Comparison of ENCODE assay signal across 21 mouse cellular contexts in the genomic region with DNA sequence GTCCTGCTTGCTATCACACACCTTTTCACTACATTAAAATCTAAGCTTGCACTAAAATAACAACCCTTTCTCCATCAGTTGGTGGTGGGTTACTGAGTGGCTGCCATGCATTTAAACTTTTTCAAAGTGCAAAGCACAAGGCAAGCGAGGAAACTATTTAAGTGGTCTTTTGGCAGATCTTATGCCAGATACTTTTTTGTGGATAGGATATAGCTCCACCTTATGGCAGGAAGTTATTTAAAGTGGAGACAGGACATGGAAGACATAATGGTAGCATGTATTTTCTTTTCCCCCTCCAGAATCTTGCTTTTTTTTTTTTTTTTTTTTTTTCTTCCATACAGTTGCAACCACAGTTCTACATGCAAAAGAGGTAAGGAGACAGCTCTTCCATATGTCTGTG.
DNase-seq lines count a peak whose midpoint lies in the region; ATAC-seq and TF ChIP-seq lines count a peak whose summit lies in the region.
"Had no signal": no experiment of that assay in that cellular context is flagged by ENCODE, and none has a peak within 500 bp of the region (broad histone marks: within the 10 kb centered on the region; RNA-seq: fewer than 3 reads in every experiment).

No protein-coding gene starts in this region.

- no peaks in the 10 kb centered on the region for H3K27me3 ChIP-seq in intestine, postnatal 0 days (replicated peaks; ENCODE audit: control insufficient read depth, insufficient read depth, low read length)
- H3K27me3 ChIP-seq in intestine, embryonic 15.5 days (replicated peaks): no peaks in the 10 kb centered on the region
- no peaks in the 10 kb centered on the region for H3K27me3 ChIP-seq in midbrain, embryonic 14.5 days (ENCODE audit: control insufficient read depth, insufficient read depth, low read length)
- H3K27me3 ChIP-seq in midbrain, embryonic 11.5 days (ENCODE audit: control insufficient read depth, insufficient read depth, low read length): no peaks in the 10 kb centered on the region
- H3K27me3 ChIP-seq: hindbrain, embryonic 13.5 days; limb, embryonic 13.5 days; liver, embryonic 15.5 days had no signal

- H3K4me2 ChIP-seq in intestine, postnatal 0 days (replicated peaks; ENCODE audit: low read depth): no peak overlapping the region
- no peak overlapping the region for H3K4me2 ChIP-seq in intestine, embryonic 15.5 days (replicated peaks)
- H3K4me2 ChIP-seq in midbrain, embryonic 14.5 days (ENCODE audit: low read length): no peak overlapping the region
- H3K4me2 ChIP-seq in midbrain, embryonic 11.5 days: no peak overlapping the region
- H3K4me2 ChIP-seq: forebrain, embryonic 13.5 days; hindbrain, embryonic 13.5 days; limb, embryonic 13.5 days; liver, embryonic 15.5 days had no signal

- H3K4me1 ChIP-seq in intestine, postnatal 0 days (replicated peaks; ENCODE audit: control insufficient read depth, insufficient read depth, low read length): no peaks in the 10 kb centered on the region
- no peaks in the 10 kb centered on the region for H3K4me1 ChIP-seq in intestine, embryonic 15.5 days (replicated peaks)
- H3K4me1 ChIP-seq in midbrain, embryonic 14.5 days (ENCODE audit: control insufficient read depth, insufficient read depth, low read length): peaks cover 3% of the 10 kb centered on the region; the same call in 1 of the 2 replicates
- no peaks in the 10 kb centered on the region for H3K4me1 ChIP-seq in midbrain, embryonic 11.5 days (ENCODE audit: control insufficient read depth, insufficient read depth, low read length)
- H3K4me1 ChIP-seq: liver, embryonic 15.5 days had no signal

- peak; percentile 63 for DNase-seq in midbrain, embryonic 14.5 days
- DNase-seq in midbrain, embryonic 11.5 days (ENCODE audit: low spot score, missing footprints): no peak
- peak; percentile 9 for DNase-seq in embryo, embryonic 10.5 days (ENCODE audit: low spot score)
- no peak for DNase-seq in gastrocnemius, postnatal 25 days
- DNase-seq: cerebellum, adult 11 months; cerebellum, postnatal 36 days; gastrocnemius, postnatal 14 days; heart, postnatal 10 days; kidney, postnatal 10 days; lung, postnatal 14 days; right cerebral cortex, adult 18-20 months; thymus, adult 18-20 months had no signal

- ATAC-seq in intestine, postnatal 0 days: no peak
- ATAC-seq in intestine, embryonic 15.5 days: no peak
- no peak for ATAC-seq in midbrain, embryonic 14.5 days (ENCODE audit: low FRiP score, low TSS enrichment)
- ATAC-seq in midbrain, embryonic 11.5 days (ENCODE audit: low FRiP score): no peak
- ATAC-seq in erythroblast, adult 5-6 weeks (replicated peaks; ENCODE audit: low FRiP score, poor library complexity, severe bottlenecking): no peak
- ATAC-seq: CD4-positive, CD25-positive, alpha-beta regulatory T cell, adult 4 months; forebrain, embryonic 13.5 days; intestine, embryonic 16.5 days had no signal

- TF ChIP-seq CTCF in intestine, postnatal 0 days (IDR thresholded peaks at IDR 0.05; ENCODE audit: low read depth): peak; percentile 29; the same call in 1 of the 2 replicates

- no peaks in the 10 kb centered on the region for H3K9me3 ChIP-seq in intestine, postnatal 0 days (ENCODE audit: control insufficient read depth)
- H3K9me3 ChIP-seq in intestine, embryonic 15.5 days: no peaks in the 10 kb centered on the region
- H3K9me3 ChIP-seq in midbrain, embryonic 14.5 days (ENCODE audit: control insufficient read depth, low read length): no peaks in the 10 kb centered on the region
- no peaks in the 10 kb centered on the region for H3K9me3 ChIP-seq in midbrain, embryonic 11.5 days (ENCODE audit: control insufficient read depth, low read length)
- H3K9me3 ChIP-seq: forebrain, embryonic 13.5 days; hindbrain, embryonic 13.5 days; limb, embryonic 13.5 days; liver, embryonic 15.5 days had no signal

- WGBS in intestine, postnatal 0 days: 47% methylated on average over 1 of the region's 1 CpGs
- 53% methylated on average over 1 of the region's 1 CpGs for WGBS in intestine, embryonic 15.5 days
- WGBS in midbrain, embryonic 14.5 days: 60% methylated on average over 1 of the region's 1 CpGs
- WGBS in midbrain, embryonic 11.5 days: 36% methylated on average over 1 of the region's 1 CpGs

- no peak overlapping the region for H3K9ac ChIP-seq in intestine, postnatal 0 days (ENCODE audit: low read depth, low read length)
- no peak overlapping the region for H3K9ac ChIP-seq in intestine, embryonic 15.5 days
- H3K9ac ChIP-seq in midbrain, embryonic 14.5 days (replicated peaks; ENCODE audit: low read length): no peak overlapping the region
- H3K9ac ChIP-seq in midbrain, embryonic 11.5 days (ENCODE audit: low read length): no peak overlapping the region
- H3K9ac ChIP-seq: forebrain, embryonic 13.5 days; hindbrain, embryonic 13.5 days; limb, embryonic 13.5 days; liver, embryonic 15.5 days had no signal

- no peaks in the 10 kb centered on the region for H3K36me3 ChIP-seq in intestine, postnatal 0 days (ENCODE audit: control insufficient read depth, insufficient read depth)
- no peaks in the 10 kb centered on the region for H3K36me3 ChIP-seq in intestine, embryonic 15.5 days
- H3K36me3 ChIP-seq in midbrain, embryonic 14.5 days (ENCODE audit: control insufficient read depth, insufficient read depth, low read length): no peaks in the 10 kb centered on the region
- no peaks in the 10 kb centered on the region for H3K36me3 ChIP-seq in midbrain, embryonic 11.5 days (ENCODE audit: control insufficient read depth, insufficient read depth, low read length)
- H3K36me3 ChIP-seq: hindbrain, embryonic 13.5 days; limb, embryonic 13.5 days; liver, embryonic 15.5 days had no signal

- H3K4me3 ChIP-seq in intestine, postnatal 0 days (ENCODE audit: low read depth, low read length): no peak overlapping the region
- H3K4me3 ChIP-seq in intestine, embryonic 15.5 days (replicated peaks): no peak overlapping the region
- H3K4me3 ChIP-seq in midbrain, embryonic 14.5 days (replicated peaks; ENCODE audit: low read depth, low read length): no peak overlapping the region
- H3K4me3 ChIP-seq in midbrain, embryonic 11.5 days (ENCODE audit: low read depth, low read length): no peak overlapping the region
- H3K4me3 ChIP-seq: forebrain, embryonic 13.5 days; hindbrain, embryonic 13.5 days; limb, embryonic 13.5 days; liver, embryonic 15.5 days had no signal

- H3K27ac ChIP-seq in intestine, postnatal 0 days (ENCODE audit: low read depth, low read length): no peak overlapping the region
- no peak overlapping the region for H3K27ac ChIP-seq in intestine, embryonic 15.5 days
- no peak overlapping the region for H3K27ac ChIP-seq in midbrain, embryonic 14.5 days (replicated peaks; ENCODE audit: low read depth, low read length)
- no peak overlapping the region for H3K27ac ChIP-seq in midbrain, embryonic 11.5 days (ENCODE audit: low read depth, low read length)
- H3K27ac ChIP-seq: forebrain, embryonic 13.5 days; hindbrain, embryonic 13.5 days; limb, embryonic 13.5 days; liver, embryonic 15.5 days had no signal

Comparison
In these comparisons a context has a peak if more than half of its experiments do, and no peak if none do; other contexts are left out.
1. DNase-seq: peak in midbrain, embryonic 14.5 days (single experiment) and embryo, embryonic 10.5 days (single experiment); none in midbrain, embryonic 11.5 days (single experiment) and gastrocnemius, postnatal 25 days (single experiment).